Mouse (Mus musculus) spleen, adult 10 weeks (tissue): Measurements from ENCODE around the gene Zpbp. TPM values are rescaled to one million over a fixed set of nuclear protein-coding genes. Genes with fewer than 3 reads are reported as not detected.

Experiments used
- polyA plus RNA-seq: library from polyadenylated mRNA; stranded (reverse); fragments of 350-450 nt; fragmentation: Illumina TruSeq; extraction: RNeasy Lipid Tissue Mini Kit (QIAGEN cat#74804); gene quantifications from one replicate; pipeline ENCODE4 v1.2.3, GENCODE M21; 2015; ENCODE audit warnings: low replicate concordance; ENCODE audit not compliant: insufficient read depth

Zpbp gene
- polyA plus RNA-seq, result 1.9 TPM

GRCm38 (mm10) chr11:11461635-11462560 lies at the start of gene Zpbp, which contains the start of gene Spata48:
TSS of gene Zpbp (minus strand) at chr11:11462408.
TSS of gene Spata48 (plus strand) at chr11:11462094.

Other genes with a start within 250 kb of the Zpbp start
- 0.72 TPM for gene Spata48, start 314 bp downstream of the Zpbp start, polyA plus RNA-seq
- not detected for gene 4930512M02Rik, start 165.4 kb upstream of the Zpbp start, polyA plus RNA-seq
- 225 TPM for gene Ikzf1, start 222.6 kb upstream of the Zpbp start, polyA plus RNA-seq